Mouse (Mus musculus): ENCODE results near the gene Cenpp. TPM values are rescaled to one million over a fixed set of nuclear protein-coding genes. Genes with fewer than 3 reads are reported as not detected.
"Not testable (repeated sequence)": the region's sequence is repeated elsewhere in the genome, so short reads cannot be mapped to it uniquely, and the experiment has no call there.

The Cenpp gene
- total and polyA plus RNA-seq, 3 experiments: 0.57 to 2.4 (median 1.8) TPM

DNA sequence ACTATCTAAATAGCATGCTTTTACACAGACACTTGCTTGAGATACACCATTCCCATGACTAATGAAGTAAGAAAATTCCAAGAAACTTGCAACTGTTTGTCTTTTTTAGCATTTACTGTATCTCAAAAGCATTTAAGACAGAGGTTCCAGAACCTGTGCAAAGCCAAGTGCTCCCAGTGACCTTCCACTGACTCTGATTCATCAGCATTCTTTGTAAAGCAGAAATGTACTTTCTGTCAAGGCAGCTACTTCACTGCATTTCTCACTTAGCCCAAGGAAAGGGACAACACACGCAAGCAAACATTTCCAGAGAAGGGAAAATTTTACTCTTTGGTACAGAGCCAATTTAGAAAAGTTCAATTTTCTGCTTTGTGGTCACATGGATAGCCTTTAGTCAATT, 29.4 kb downstream of the Cenpp start:
- 75% methylated on average over 1 of the region's 1 CpGs for WGBS

GRCm38 (mm10) chr13:49618365-49618764, 34.2 kb downstream of the Cenpp start:
- Histone ChIP-seq H3K27ac (no peak overlapping the region), H3K4me1 (ENCODE audit: control insufficient read depth, insufficient read depth, low read length) (peaks cover 5% of the 10 kb centered on the region), H3K27me3 (ENCODE audit: control insufficient read depth, insufficient read depth, low read length) (no peaks in the 10 kb centered on the region), H3K4me3 (no peak overlapping the region), H3K79me2 (replicated peaks; ENCODE audit: control insufficient read depth, insufficient read depth, low read length) (no peaks in the 10 kb centered on the region), H3K9ac (ENCODE audit: low read depth, low read length) (no peak overlapping the region), H3K36me3 (ENCODE audit: control insufficient read depth, insufficient read depth, low read length) (peaks cover 20% of the 10 kb centered on the region)
- TF ChIP-seq CTCF (IDR thresholded peaks at IDR 0.05) (no peak), EP300 (IDR thresholded peaks at IDR 0.05; ENCODE audit: insufficient read depth, low read depth, low read length) (no peak), POLR2A (IDR thresholded peaks at IDR 0.05; ENCODE audit: insufficient read depth, low read depth, low read length) (no peak)
- intact Hi-C loops (cut with DNase I): no loop called here
- DNase-seq: no peak

More for the DNA sequence above, 29.4 kb downstream of the Cenpp start:
- Histone ChIP-seq H3K9ac (ENCODE audit: low read depth, low read length) (no peak overlapping the region), H3K27me3 (ENCODE audit: control insufficient read depth, insufficient read depth, low read length) (no peaks in the 10 kb centered on the region), H3K27ac (no peak overlapping the region), H3K4me3 (no peak overlapping the region), H3K4me1 (ENCODE audit: control insufficient read depth, insufficient read depth, low read length) (no peaks in the 10 kb centered on the region), H3K79me2 (replicated peaks; ENCODE audit: control insufficient read depth, insufficient read depth, low read length) (no peaks in the 10 kb centered on the region), H3K36me3 (ENCODE audit: control insufficient read depth, insufficient read depth, low read length) (no peaks in the 10 kb centered on the region)
- intact Hi-C loops (cut with DNase I): no loop called here
- TF ChIP-seq CTCF (IDR thresholded peaks at IDR 0.05) (no peak), POLR2A (IDR thresholded peaks at IDR 0.05; ENCODE audit: insufficient read depth, low read depth, low read length) (no peak), EP300 (IDR thresholded peaks at IDR 0.05; ENCODE audit: insufficient read depth, low read depth, low read length) (no peak)
- DNase-seq: no peak

- H3K4me3 ChIP-seq: no peak overlapping the region
- H3K9ac ChIP-seq (ENCODE audit: low read depth, low read length): no peak overlapping the region
- intact Hi-C loops (cut with DNase I): no loop called here
- peaks cover 7% of the 10 kb centered on the region for H3K4me1 ChIP-seq (ENCODE audit: control insufficient read depth, insufficient read depth, low read length)
- DNase-seq: no peak
- H3K79me2 ChIP-seq (replicated peaks; ENCODE audit: control insufficient read depth, insufficient read depth, low read length): no peaks in the 10 kb centered on the region
- no peak overlapping the region for H3K27ac ChIP-seq
- 80% methylated on average over 3 of the region's 3 CpGs for WGBS
- no peaks in the 10 kb centered on the region for H3K27me3 ChIP-seq (ENCODE audit: control insufficient read depth, insufficient read depth, low read length)
- H3K36me3 ChIP-seq (ENCODE audit: control insufficient read depth, insufficient read depth, low read length): peaks cover 22% of the 10 kb centered on the region
- TF ChIP-seq POLR2A (IDR thresholded peaks at IDR 0.05; ENCODE audit: insufficient read depth, low read depth, low read length): no peak
- no peak for TF ChIP-seq CTCF (IDR thresholded peaks at IDR 0.05)
- TF ChIP-seq EP300 (IDR thresholded peaks at IDR 0.05; ENCODE audit: insufficient read depth, low read depth, low read length): no peak
Measured at GRCm38 (mm10) chr13:49617021-49617420, 35.6 kb downstream of the Cenpp start.

GRCm38 (mm10) chr13:49608589-49609322, 43.8 kb downstream of the Cenpp start:
- peaks cover 3% of the 10 kb centered on the region for H3K4me1 ChIP-seq (ENCODE audit: control insufficient read depth, insufficient read depth, low read length)
- no peak for TF ChIP-seq CTCF (IDR thresholded peaks at IDR 0.05)
- no peak for TF ChIP-seq POLR2A (IDR thresholded peaks at IDR 0.05; ENCODE audit: insufficient read depth, low read depth, low read length)
- no peak for TF ChIP-seq EP300 (IDR thresholded peaks at IDR 0.05; ENCODE audit: insufficient read depth, low read depth, low read length)
- intact Hi-C loops (cut with DNase I): no loop called here
- 48% methylated on average over 4 of the region's 4 CpGs for WGBS
- peaks cover 4% of the 10 kb centered on the region for H3K36me3 ChIP-seq (ENCODE audit: control insufficient read depth, insufficient read depth, low read length)
- H3K27ac ChIP-seq: peak overlapping the region; percentile 82
- H3K79me2 ChIP-seq (replicated peaks; ENCODE audit: control insufficient read depth, insufficient read depth, low read length): no peaks in the 10 kb centered on the region
- peak in 1 of 2 experiments; percentile 22 for DNase-seq
- H3K9ac ChIP-seq (ENCODE audit: low read depth, low read length): peak overlapping the region; percentile 78
- H3K4me3 ChIP-seq: peak overlapping the region; percentile 36
- no peaks in the 10 kb centered on the region for H3K27me3 ChIP-seq (ENCODE audit: control insufficient read depth, insufficient read depth, low read length)

GRCm38 (mm10) chr13:49607714-49608113, 44.9 kb downstream of the Cenpp start, which contains the start of gene Ogn:
Gene Ogn (plus strand): TSS chr13:49608046.
- Histone ChIP-seq H3K36me3 (ENCODE audit: control insufficient read depth, insufficient read depth, low read length) (peaks cover 4% of the 10 kb centered on the region), H3K27ac (peak within 1 kb of the TSS; percentile 82), H3K9ac (ENCODE audit: low read depth, low read length) (peak within 1 kb of the TSS; percentile 78; the same call in 1 of the 2 replicates), H3K4me1 (ENCODE audit: control insufficient read depth, insufficient read depth, low read length) (peaks cover 1% of the 10 kb centered on the region), H3K79me2 (replicated peaks; ENCODE audit: control insufficient read depth, insufficient read depth, low read length) (no peaks in the 10 kb centered on the region), H3K4me3 (peak within 1 kb of the TSS; percentile 36), H3K27me3 (ENCODE audit: control insufficient read depth, insufficient read depth, low read length) (no peaks in the 10 kb centered on the region)
- no peak for TF ChIP-seq POLR2A (IDR thresholded peaks at IDR 0.05; ENCODE audit: insufficient read depth, low read depth, low read length)
- TF ChIP-seq CTCF (IDR thresholded peaks at IDR 0.05): 0 out of 2 replicates have a peak, but pooled peaks have one; percentile 25
- TF ChIP-seq EP300 (IDR thresholded peaks at IDR 0.05; ENCODE audit: insufficient read depth, low read depth, low read length): no peak
- 46% methylated on average over 4 of the region's 4 CpGs for WGBS
- intact Hi-C loops (cut with DNase I): no loop called here
- DNase-seq: peak; percentile 26 to 58

DNA sequence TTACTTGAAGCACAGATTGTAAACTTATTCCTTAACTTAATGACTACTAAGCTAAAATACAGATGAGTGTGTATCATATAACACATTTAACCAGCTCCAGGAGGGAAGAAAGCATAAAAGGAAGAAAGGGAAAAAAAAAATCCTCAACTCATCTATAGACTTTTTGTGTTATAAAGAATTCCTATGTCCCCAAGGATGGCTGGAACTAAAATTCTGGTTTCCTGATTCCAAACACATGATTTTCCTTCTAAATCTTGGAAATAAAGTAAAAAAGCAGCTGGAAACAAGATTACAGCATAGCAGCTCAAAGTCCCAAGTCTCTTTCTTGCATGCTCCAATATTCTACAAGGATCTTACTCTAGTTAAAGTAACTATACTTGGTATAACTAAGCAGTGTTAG, 49.0 kb downstream of the Cenpp start:
- Histone ChIP-seq H3K9ac (ENCODE audit: low read depth, low read length) (no peak overlapping the region), H3K4me3 (no peak overlapping the region), H3K4me1 (ENCODE audit: control insufficient read depth, insufficient read depth, low read length) (no peaks in the 10 kb centered on the region), H3K27me3 (ENCODE audit: control insufficient read depth, insufficient read depth, low read length) (no peaks in the 10 kb centered on the region), H3K36me3 (ENCODE audit: control insufficient read depth, insufficient read depth, low read length) (no peaks in the 10 kb centered on the region), H3K27ac (no peak overlapping the region), H3K79me2 (replicated peaks; ENCODE audit: control insufficient read depth, insufficient read depth, low read length) (no peaks in the 10 kb centered on the region)
- intact Hi-C loops (cut with DNase I): no loop called here
- no peak for DNase-seq
- TF ChIP-seq CTCF (IDR thresholded peaks at IDR 0.05) (no peak), POLR2A (IDR thresholded peaks at IDR 0.05; ENCODE audit: insufficient read depth, low read depth, low read length) (no peak), EP300 (IDR thresholded peaks at IDR 0.05; ENCODE audit: insufficient read depth, low read depth, low read length) (no peak)

- H3K27me3 ChIP-seq (ENCODE audit: control insufficient read depth, insufficient read depth, low read length); H3K4me1 ChIP-seq (ENCODE audit: control insufficient read depth, insufficient read depth, low read length); DNase-seq; intact Hi-C loops (cut with DNase I); H3K79me2 ChIP-seq (replicated peaks; ENCODE audit: control insufficient read depth, insufficient read depth, low read length); H3K4me3 ChIP-seq; H3K27ac ChIP-seq; H3K36me3 ChIP-seq (ENCODE audit: control insufficient read depth, insufficient read depth, low read length); H3K9ac ChIP-seq (ENCODE audit: low read depth, low read length): not testable (repeated sequence)
- 91% methylated on average over 2 of the region's 2 CpGs for WGBS
Measured at GRCm38 (mm10) chr13:49602541-49602940, 50.0 kb downstream of the Cenpp start.

Measured in heart, adult 2 months (tissue).